Mouse (Mus musculus): ENCODE results near the gene Olfr446.

Olfr446 gene

GRCm38 (mm10) chr6:42921077-42921476, at the start of gene Olfr446:
Gene Olfr446, plus strand, starts transcription at chr6:42921377.
- no peak for DNase-seq (ENCODE audit: low spot score in 2 of 2)

DNA sequence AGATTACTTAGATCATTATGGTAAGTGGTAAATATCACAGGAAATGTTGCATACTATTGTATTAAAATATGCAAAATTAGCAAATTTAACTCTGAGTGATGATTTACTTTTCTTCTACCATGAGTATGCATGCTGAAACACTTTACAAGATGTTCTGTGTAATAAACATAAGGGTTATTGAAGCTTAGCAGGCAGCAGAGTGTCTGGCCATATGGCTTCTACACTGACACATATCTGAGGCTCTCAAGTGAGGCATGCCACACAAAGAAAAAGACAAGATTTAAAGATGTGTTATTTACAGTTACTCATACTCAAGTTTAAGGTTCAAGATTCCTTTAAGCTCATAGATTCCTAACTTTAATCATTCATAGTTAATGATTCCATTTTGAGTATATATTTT, 44.9 kb upstream of the Olfr446 start:
- DNase-seq (ENCODE audit: low spot score in 2 of 2): no peak

GRCm38 (mm10) chr6:42890141-42890540, 31.0 kb upstream of the Olfr446 start, which contains the start of gene Olfr448:
Gene Olfr448, plus strand, starts transcription at chr6:42890441.
- no peak for DNase-seq (ENCODE audit: low spot score in 2 of 2)

DNA sequence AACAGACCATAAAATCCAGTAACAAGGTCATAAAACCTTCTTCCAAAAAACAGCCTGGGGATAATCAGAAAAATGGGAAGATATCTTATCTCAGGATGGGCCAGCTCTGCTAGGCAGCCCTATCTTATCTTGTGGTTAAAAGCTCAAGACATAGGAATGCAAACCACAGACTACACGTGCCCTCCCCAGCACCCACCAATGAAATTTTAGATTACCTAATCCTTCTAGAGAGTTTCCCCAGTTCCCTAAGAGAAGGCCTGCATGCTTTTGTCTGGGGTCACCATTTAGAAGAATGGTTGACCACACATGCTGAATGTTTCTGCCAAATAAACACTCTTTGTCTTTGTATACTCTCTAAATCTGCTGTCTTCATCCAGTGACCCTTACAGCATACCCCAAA, 20.8 kb upstream of the Olfr446 start:
- no peak for DNase-seq (ENCODE audit: low spot score in 2 of 2)

DNA sequence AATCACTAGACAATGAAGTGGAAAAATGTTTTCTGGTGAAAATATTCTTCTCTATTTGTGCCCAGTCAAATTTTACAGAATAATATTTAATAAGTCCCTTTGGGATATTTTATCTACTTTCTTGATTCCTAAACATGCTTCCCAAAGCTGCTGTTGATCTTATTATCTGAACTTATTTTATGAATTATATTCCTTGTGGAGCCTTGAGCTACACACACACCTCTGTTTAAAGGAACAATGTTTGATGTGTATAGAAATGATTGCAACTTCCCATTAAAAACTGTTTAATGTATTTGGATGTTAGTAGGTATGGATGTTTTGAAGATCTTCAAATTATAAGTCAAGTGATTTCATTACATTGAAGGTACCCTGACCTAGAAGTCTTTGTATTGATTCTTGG, 12.6 kb upstream of the Olfr446 start, which contains the start of gene Olfr447:
Gene Olfr447, plus strand, starts transcription at position 301 of the 400 bp plus-strand sequence.
- DNase-seq (ENCODE audit: low spot score in 2 of 2): no peak

DNA sequence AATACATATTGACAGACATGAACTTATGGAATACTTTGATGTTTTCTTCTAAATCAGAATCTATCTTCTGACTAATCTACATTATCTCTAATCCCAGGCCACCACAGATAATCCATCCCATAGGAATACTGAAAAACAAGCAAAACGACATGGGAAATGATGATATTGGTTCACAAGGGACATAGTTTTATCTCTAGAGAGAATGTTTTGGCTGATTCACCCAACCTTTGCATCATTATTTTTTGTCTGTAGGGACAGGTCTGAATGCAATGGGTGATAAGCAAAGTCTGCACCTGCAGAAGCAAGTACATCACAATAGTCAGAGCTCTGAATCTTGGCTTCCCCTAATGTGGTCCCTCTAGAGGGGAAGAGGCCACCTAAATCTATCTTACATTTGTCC, 27.6 kb downstream of the Olfr446 start, which contains the start of gene Olfr444:
Gene Olfr444, plus strand, starts transcription at position 301 of the 400 bp plus-strand sequence.
- no peak for DNase-seq (ENCODE audit: low spot score in 2 of 2)

DNA sequence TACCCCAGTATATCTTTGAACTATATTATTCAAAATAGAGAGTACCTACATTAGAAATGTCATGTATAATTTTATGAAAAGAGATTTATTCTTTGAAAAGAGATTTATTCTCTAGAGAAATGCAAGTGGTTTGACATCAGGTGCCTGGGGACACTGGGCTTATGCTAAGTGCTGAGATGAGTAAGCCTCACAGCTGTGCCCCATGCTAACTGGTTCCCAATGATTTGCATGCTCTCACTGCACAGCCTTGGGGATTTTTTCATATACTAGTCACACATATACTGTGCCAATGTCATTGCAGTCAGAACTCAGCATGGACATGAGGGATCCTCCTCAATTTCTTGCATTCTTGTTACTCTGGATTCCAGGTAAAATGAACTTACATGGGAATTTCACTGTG, 59.2 kb downstream of the Olfr446 start:
- no peak for DNase-seq (ENCODE audit: low spot score in 2 of 2)

Data from cerebellum, postnatal 4 days (tissue).